Mouse (Mus musculus): ENCODE measurements at regions not wholly inside any gene's neighbourhood (a gene's known extent, or its start where the extent isn't known, plus 50 kb on each side); places are given as distances from the start of the nearest gene placed in this dataset.

GRCm38 (mm10) chr6:117067541-117068305 lies 100.6 kb upstream of the Cxcl12 start:
- TF ChIP-seq CTCF (conservative IDR thresholded peaks at IDR 0.05; ENCODE audit: low read length) (no peak), POU5F1 (IDR thresholded peaks at IDR 0.05; ENCODE audit: borderline replicate concordance, low read length) (no peak), NANOG (IDR thresholded peaks at IDR 0.05; ENCODE audit: borderline replicate concordance, low read length) (no peak)

Measured in E14TG2a.4 (cell line).